ENCODE assay signal across 8 mouse cellular contexts in genomic region chr5:30768598-30768997, GRCm38 (mm10). TPM values are rescaled to one million over a fixed set of nuclear protein-coding genes. Genes with fewer than 3 reads are reported as not detected.
DNase-seq lines count a peak whose midpoint lies in the region; ATAC-seq and TF ChIP-seq lines count a peak whose summit lies in the region.

No protein-coding gene starts in this region.

- H3K4me3 ChIP-seq in limb, embryonic 13.5 days, result no peak overlapping the region
- no peak overlapping the region for H3K4me3 ChIP-seq in limb, embryonic 10.5 days
- H3K4me3 ChIP-seq in hindbrain, embryonic 14.5 days (replicated peaks; ENCODE audit: low read length), result no peak overlapping the region
- H3K4me3 ChIP-seq in liver, postnatal 0 days (ENCODE audit: low read depth, low read length), result no peak overlapping the region

- no peak for DNase-seq in limb, embryonic 10.5 days (ENCODE audit: low spot score)
- DNase-seq in fibroblast of lung, adult 2 months (ENCODE audit: low read depth), result peak; percentile 19
- peak; percentile 63 for DNase-seq in hindbrain, embryonic 14.5 days (ENCODE audit: low spot score)
- peak; percentile 69 for DNase-seq in liver, postnatal 0 days
- DNase-seq in skeletal muscle tissue, adult 2 months (ENCODE audit: low read depth, low spot score), result peak; percentile 18
- DNase-seq in right cerebral cortex, postnatal 14 days, result no peak
- DNase-seq in spleen, postnatal 14 days (ENCODE audit: low spot score in 2 of 2), result no peak

- TF ChIP-seq EP300 in liver, postnatal 0 days (IDR thresholded peaks at IDR 0.05; ENCODE audit: low read depth), result no peak

- 37% methylated on average over 9 of the region's 9 CpGs for WGBS in limb, embryonic 13.5 days
- WGBS in limb, embryonic 10.5 days, result 51% methylated on average over 9 of the region's 9 CpGs
- WGBS in hindbrain, embryonic 14.5 days, result 19% methylated on average over 9 of the region's 9 CpGs
- 13% methylated on average over 9 of the region's 9 CpGs for WGBS in liver, postnatal 0 days (ENCODE audit: insufficient replicate concordance)

- peak; percentile 44; the same call in 1 of the 2 replicates for ATAC-seq in limb, embryonic 13.5 days (ENCODE audit: low FRiP score, low read depth)
- ATAC-seq in hindbrain, embryonic 14.5 days (ENCODE audit: low FRiP score), result peak; percentile 69; the same call in 1 of the 2 replicates
- peak; percentile 85 for ATAC-seq in liver, postnatal 0 days

- H3K27ac ChIP-seq in limb, embryonic 13.5 days, result no peak overlapping the region
- no peak overlapping the region for H3K27ac ChIP-seq in limb, embryonic 10.5 days
- peak overlapping the region; percentile 52; the same call in 1 of the 2 replicates for H3K27ac ChIP-seq in hindbrain, embryonic 14.5 days
- H3K27ac ChIP-seq in liver, postnatal 0 days (ENCODE audit: low read depth), result no peak overlapping the region

- no peak overlapping the region for H3K9ac ChIP-seq in limb, embryonic 13.5 days
- H3K9ac ChIP-seq in hindbrain, embryonic 14.5 days, result no peak overlapping the region
- no peak overlapping the region for H3K9ac ChIP-seq in liver, postnatal 0 days (replicated peaks)

- TF ChIP-seq CTCF in liver, postnatal 0 days (IDR thresholded peaks at IDR 0.05; ENCODE audit: low read depth), result no peak

- no peaks in the 10 kb centered on the region for H3K36me3 ChIP-seq in limb, embryonic 13.5 days
- H3K36me3 ChIP-seq in limb, embryonic 10.5 days, result no peaks in the 10 kb centered on the region
- H3K36me3 ChIP-seq in hindbrain, embryonic 14.5 days (replicated peaks; ENCODE audit: control insufficient read depth, insufficient read depth), result peaks cover 16% of the 10 kb centered on the region; the same call in 1 of the 2 replicates
- no peaks in the 10 kb centered on the region for H3K36me3 ChIP-seq in liver, postnatal 0 days (replicated peaks; ENCODE audit: insufficient read depth, low read length)

- no peak overlapping the region for H3K4me2 ChIP-seq in limb, embryonic 13.5 days (replicated peaks)
- H3K4me2 ChIP-seq in hindbrain, embryonic 14.5 days (replicated peaks), result no peak overlapping the region
- H3K4me2 ChIP-seq in liver, postnatal 0 days (ENCODE audit: low read depth, low read length), result peak overlapping the region; percentile 35; the same call in 1 of the 2 replicates

- H3K27me3 ChIP-seq in limb, embryonic 13.5 days, result no peaks in the 10 kb centered on the region
- peaks cover 4% of the 10 kb centered on the region for H3K27me3 ChIP-seq in limb, embryonic 10.5 days (ENCODE audit: low read depth, poor library complexity, severe bottlenecking)
- no peaks in the 10 kb centered on the region for H3K27me3 ChIP-seq in hindbrain, embryonic 14.5 days (ENCODE audit: control insufficient read depth, insufficient read depth, low read length)
- H3K27me3 ChIP-seq in liver, postnatal 0 days (ENCODE audit: insufficient read depth, low read length), result no peaks in the 10 kb centered on the region

- peaks cover 7% of the 10 kb centered on the region; the same call in 1 of the 2 replicates for H3K4me1 ChIP-seq in limb, embryonic 13.5 days
- peaks cover 7% of the 10 kb centered on the region for H3K4me1 ChIP-seq in limb, embryonic 10.5 days
- peaks cover 47% of the 10 kb centered on the region for H3K4me1 ChIP-seq in hindbrain, embryonic 14.5 days (replicated peaks; ENCODE audit: control insufficient read depth, insufficient read depth, low read length)
- H3K4me1 ChIP-seq in liver, postnatal 0 days (ENCODE audit: insufficient read depth), result peaks cover 8% of the 10 kb centered on the region; the same call in 1 of the 2 replicates

- H3K9me3 ChIP-seq in limb, embryonic 13.5 days, result no peaks in the 10 kb centered on the region
- no peaks in the 10 kb centered on the region for H3K9me3 ChIP-seq in limb, embryonic 10.5 days (replicated peaks)
- H3K9me3 ChIP-seq in hindbrain, embryonic 14.5 days (ENCODE audit: control insufficient read depth, low read length), result no peaks in the 10 kb centered on the region
- H3K9me3 ChIP-seq in liver, postnatal 0 days (ENCODE audit: low read length), result no peaks in the 10 kb centered on the region

RNA-seq across cellular contexts. Expression of gene Mapre3, which starts 45.8 kb away (rescaled TPM):
- 30.7 and 33.0 TPM in 2 replicates for polyA plus RNA-seq in limb, embryonic 13.5 days (2015; fragmentation: Nextera tagmentation; extraction: Ambion mirVana)
- polyA plus RNA-seq in limb, embryonic 10.5 days (2016; fragmentation: Nextera tagmentation; extraction: Ambion mirVana), result 12.2 and 17.0 TPM in 2 replicates
- polyA plus RNA-seq in hindbrain, embryonic 14.5 days (2014; fragmentation: Nextera tagmentation; extraction: Ambion mirVana), result 124 and 139 TPM in 2 replicates
- polyA plus RNA-seq in liver, postnatal 0 days (2015; fragmentation: Nextera tagmentation; extraction: Ambion mirVana), result 7.4 and 8.0 TPM in 2 replicates

RNA-seq across cellular contexts. Expression of gene Dpysl5, which starts 57.2 kb away (rescaled TPM):
- polyA plus RNA-seq in limb, embryonic 13.5 days (2015; fragmentation: Nextera tagmentation; extraction: Ambion mirVana), result 5.1 and 5.9 TPM in 2 replicates
- 4.3 and 4.9 TPM in 2 replicates for polyA plus RNA-seq in limb, embryonic 10.5 days (2016; fragmentation: Nextera tagmentation; extraction: Ambion mirVana)
- polyA plus RNA-seq in hindbrain, embryonic 14.5 days (2014; fragmentation: Nextera tagmentation; extraction: Ambion mirVana), result 202 and 220 TPM in 2 replicates
- polyA plus RNA-seq in liver, postnatal 0 days (2015; fragmentation: Nextera tagmentation; extraction: Ambion mirVana), result 0.05 TPM in 1 of 2 replicates, not detected in the other

Comparison
In these comparisons a context has a peak if more than half of its experiments do, and no peak if none do; other contexts are left out.
1. DNase-seq: peak in fibroblast of lung, adult 2 months (single experiment), hindbrain, embryonic 14.5 days (single experiment), liver, postnatal 0 days (single experiment) and skeletal muscle tissue, adult 2 months (single experiment); none in limb, embryonic 10.5 days (single experiment), right cerebral cortex, postnatal 14 days (single experiment) and spleen, postnatal 14 days (0 of 2).
2. RNA of gene Dpysl5, which starts 57.2 kb away (polyA plus RNA-seq): 202 to 220 TPM in hindbrain, embryonic 14.5 days; 5.1 to 5.9 TPM in limb, embryonic 13.5 days, 4.3 to 4.9 TPM in limb, embryonic 10.5 days and 0.05 TPM in liver, postnatal 0 days; every median in the first group is over 10 times any median in the second.
3. Peak in every context shown above with its lines, with median percentiles within 50 percentile points of each other: ATAC-seq.